Mouse (Mus musculus): ENCODE results near the gene 1700029P11Rik.

- TF ChIP-seq GATA1 (IDR thresholded peaks at IDR 0.05; ENCODE audit: borderline replicate concordance, low read length) (no peak), FLI1 (IDR thresholded peaks at IDR 0.05; ENCODE audit: low read length) (no peak)
Measured at GRCm38 (mm10) chr15:81951159-81951558, 29.2 kb upstream of the 1700029P11Rik start.
